Mouse (Mus musculus) embryonic facial prominence, embryonic 11.5 days (tissue): ENCODE measurements around the gene Cmip. TPM values are rescaled to one million over a fixed set of nuclear protein-coding genes. Genes with fewer than 3 reads are reported as not detected.

Source experiments
- ATAC-seq: fragments of 200-750 bp; cut with Nextera tagmentation; replicated peaks from 2 replicates; pipeline ENCODE4 v1.8.0; 2017; ENCODE audit warnings: low read depth; ENCODE audit not compliant: insufficient number of reproducible peaks, low FRiP score, low TSS enrichment
- DNase-seq: peaks from one replicate; pipeline ENCODE4 v3.0.0-alpha.2; 2015; ENCODE audit warnings: low spot score
- H3K27ac ChIP-seq: fragments of 300-500 bp; sonication (generic); replicated peaks from 2 replicates; pipeline ENCODE4 v1.5.1; 2014; ENCODE audit warnings: mild to moderate bottlenecking, low read depth, low read length, control low read depth
- H3K27me3 ChIP-seq: fragments of 300-500 bp; sonication (generic); 2 replicates; pipeline ENCODE4 v1.6.1; 2014; ENCODE audit warnings: mild to moderate bottlenecking, low read length, moderate library complexity, mixed read lengths; ENCODE audit not compliant: control insufficient read depth, insufficient read depth
- H3K36me3 ChIP-seq: fragments of 300-500 bp; sonication (generic); replicated peaks from 2 replicates; pipeline ENCODE4 v1.6.1; 2014; ENCODE audit warnings: low read depth, mild to moderate bottlenecking, low read length, moderate library complexity, mixed read lengths; ENCODE audit not compliant: control insufficient read depth, insufficient read depth
- H3K4me1 ChIP-seq: fragments of 300-500 bp; sonication (generic); 2 replicates; pipeline ENCODE4 v1.6.1; 2014; ENCODE audit warnings: low read length, mixed read lengths; ENCODE audit not compliant: control insufficient read depth, insufficient read depth
- H3K4me2 ChIP-seq: fragments of 300-500 bp; sonication (generic); 2 replicates; pipeline ENCODE4 v1.6.1; 2014; ENCODE audit warnings: low read depth, mild to moderate bottlenecking, control low read depth, low read length, moderate library complexity
- H3K4me3 ChIP-seq: fragments of 300-500 bp; sonication (generic); 2 replicates; pipeline ENCODE4 v1.5.1; 2014; ENCODE audit warnings: low read depth, low read length, control low read depth
- H3K9ac ChIP-seq: fragments of 300-500 bp; sonication (generic); replicated peaks from 2 replicates; pipeline ENCODE4 v1.6.1; 2014; ENCODE audit warnings: mild to moderate bottlenecking, control low read depth, low read length
- H3K9me3 ChIP-seq: fragments of 300-500 bp; sonication (generic); replicated peaks from 2 replicates; pipeline ENCODE4 v1.6.1; 2016; ENCODE audit warnings: mild to moderate bottlenecking, low read length, inconsistent platforms, mixed read lengths; ENCODE audit not compliant: control insufficient read depth
- WGBS: fragments of 180-500 bp; shearing (Covaris S2); extraction: QIAGEN DNeasy Blood & Tissue Kit; methylation state at CpG from one replicate; pipeline ENCODE4 v1.1.7; 2014; 5-methylcytosine and 5-hydroxymethylcytosine counted together
- microRNA-seq: library from miRNA; unstranded; fragments of <30 nt; microRNA quantifications from one replicate; pipeline ENCODE4, GENCODE M21; 2016; ENCODE audit warnings: borderline number of aligned reads
- polyA plus RNA-seq: library from polyadenylated mRNA; unstranded; fragments of >200 nt; fragmentation: Nextera tagmentation; extraction: Ambion mirVana; gene quantifications from 2 replicates; pipeline ENCODE4 v1.2.1, GENCODE M21; 2014

Cmip gene
- polyA plus RNA-seq, 1 experiment from 2014 or later, result 20.4 TPM

GRCm38 (mm10) chr8:117501323-117501722 lies 244.5 kb downstream of the Cmip start:
- Histone ChIP-seq H3K9ac (no peak overlapping the region), H3K4me2 (no peak overlapping the region), H3K9me3 (no peaks in the 10 kb centered on the region), H3K27ac (no peak overlapping the region), H3K27me3 (peaks cover 17% of the 10 kb centered on the region), H3K36me3 (no peaks in the 10 kb centered on the region), H3K4me3 (no peak overlapping the region), H3K4me1 (no peaks in the 10 kb centered on the region)
- ATAC-seq, result no peak
- 88% methylated on average over 6 of the region's 6 CpGs for WGBS
- no peak for DNase-seq

- H3K9ac ChIP-seq, result no peak overlapping the region
- 69% methylated on average over 13 of the region's 13 CpGs for WGBS
- H3K27ac ChIP-seq, result no peak overlapping the region
- H3K27me3 ChIP-seq, result peaks cover 7% of the 10 kb centered on the region; the same call in 1 of the 2 replicates
- DNase-seq, result no peak
- no peaks in the 10 kb centered on the region for H3K36me3 ChIP-seq
- H3K4me2 ChIP-seq, result no peak overlapping the region
- ATAC-seq, result no peak
- no peaks in the 10 kb centered on the region for H3K9me3 ChIP-seq
- H3K4me1 ChIP-seq, result no peaks in the 10 kb centered on the region
- H3K4me3 ChIP-seq, result no peak overlapping the region
Observed at GRCm38 (mm10) chr8:117503405-117504069, 246.7 kb downstream of the Cmip start.

- no peaks in the 10 kb centered on the region for H3K36me3 ChIP-seq
- H3K4me2 ChIP-seq, result no peak overlapping the region
- ATAC-seq (no peak), DNase-seq (no peak)
- H3K27me3 ChIP-seq, result no peaks in the 10 kb centered on the region
- no peaks in the 10 kb centered on the region for H3K9me3 ChIP-seq
- H3K4me3 ChIP-seq, result no peak overlapping the region
- H3K27ac ChIP-seq, result no peak overlapping the region
- 84% methylated on average over 8 of the region's 8 CpGs for WGBS
- H3K4me1 ChIP-seq, result no peaks in the 10 kb centered on the region
- no peak overlapping the region for H3K9ac ChIP-seq
Observed at GRCm38 (mm10) chr8:117507703-117508102, 250.8 kb downstream of the Cmip start.

Small RNA genes lying within 50 kb of the gene (microRNA-seq; reads per million reads assigned to microRNA genes)
- gene Mir7077, result not detected
- not detected for gene Mir7078

Other genes starting within 250 kb of the Cmip start
- gene Pkd1l2, start 174.6 kb upstream of the Cmip start, polyA plus RNA-seq, result 0.03 TPM in 1 of 2 replicates, not detected in the other
- 0.11 TPM in 1 of 2 replicates, not detected in the other for gene Bco1, start 161.2 kb upstream of the Cmip start, polyA plus RNA-seq
- 1.9 and 2.5 TPM in 2 replicates for gene Gan, start 98.9 kb upstream of the Cmip start, polyA plus RNA-seq
- gene Plcg2, start 241.2 kb downstream of the Cmip start, polyA plus RNA-seq, result 1.8 and 2.4 TPM in 2 replicates